Mouse (Mus musculus): ENCODE data around the gene Oat.

The Oat gene

GRCm38 (mm10) chr7:132589610-132590009 lies 13.4 kb upstream of the Oat start:
- no peak for DNase-seq

- DNase-seq = no peak
Observed at GRCm38 (mm10) chr7:132587167-132587566, 11.0 kb upstream of the Oat start.

- DNase-seq = no peak
Observed at GRCm38 (mm10) chr7:132585695-132586491, 9.7 kb upstream of the Oat start.

GRCm38 (mm10) chr7:132581441-132581840 lies 5.2 kb upstream of the Oat start:
- DNase-seq = no peak

GRCm38 (mm10) chr7:132580511-132580910 lies 4.3 kb upstream of the Oat start:
- DNase-seq = no peak

- no peak for DNase-seq
Observed at GRCm38 (mm10) chr7:132576891-132577290, 693 bp upstream of the Oat start.

GRCm38 (mm10) chr7:132575623-132576022 lies 575 bp downstream of the Oat start:
- DNase-seq = peak; percentile 81

GRCm38 (mm10) chr7:132574646-132575045 lies 1.6 kb downstream of the Oat start:
- no peak for DNase-seq

- no peak for DNase-seq
Observed at GRCm38 (mm10) chr7:132573205-132573604, 3.0 kb downstream of the Oat start.

GRCm38 (mm10) chr7:132572738-132573137 lies 3.5 kb downstream of the Oat start:
- no peak for DNase-seq

GRCm38 (mm10) chr7:132571481-132571880 lies 4.7 kb downstream of the Oat start:
- DNase-seq = no peak

GRCm38 (mm10) chr7:132570071-132570470 lies 6.1 kb downstream of the Oat start:
- no peak for DNase-seq

GRCm38 (mm10) chr7:132568817-132569216 lies 7.4 kb downstream of the Oat start:
- DNase-seq = peak; percentile 53

- no peak for DNase-seq
Observed at GRCm38 (mm10) chr7:132565831-132566230, 10.4 kb downstream of the Oat start.

- DNase-seq = no peak
Observed at GRCm38 (mm10) chr7:132559138-132559766, 16.9 kb downstream of the Oat start.

- DNase-seq = no peak
Observed at GRCm38 (mm10) chr7:132558141-132558736, 18.0 kb downstream of the Oat start.

GRCm38 (mm10) chr7:132556575-132556974 lies 19.6 kb downstream of the Oat start:
- no peak for DNase-seq

GRCm38 (mm10) chr7:132555911-132556310 lies 20.3 kb downstream of the Oat start:
- no peak for DNase-seq

GRCm38 (mm10) chr7:132554091-132554490 lies 22.1 kb downstream of the Oat start:
- DNase-seq = no peak

- DNase-seq = peak; percentile 96
Observed at GRCm38 (mm10) chr7:132551351-132552126, 24.7 kb downstream of the Oat start.

- no peak for DNase-seq
Observed at GRCm38 (mm10) chr7:132547126-132547525, 29.1 kb downstream of the Oat start.

- DNase-seq = no peak
Observed at GRCm38 (mm10) chr7:132542427-132542826, 33.8 kb downstream of the Oat start.

- no peak for DNase-seq
Observed at GRCm38 (mm10) chr7:132541566-132541965, 34.6 kb downstream of the Oat start.

Measured in thymus, postnatal 25 days (tissue).